Mouse (Mus musculus): Measurements from ENCODE around the gene Gm49711.

GRCm38 (mm10) chr16:92019141-92020118 lies 38.7 kb upstream of the Gm49711 start:
- TF ChIP-seq POLR2A (IDR thresholded peaks at IDR 0.05; ENCODE audit: insufficient read length, low read depth) (no peak), CEBPB (IDR thresholded peaks at IDR 0.05; ENCODE audit: insufficient read depth, poor library complexity, severe bottlenecking) (no peak), MAX (IDR thresholded peaks at IDR 0.05; ENCODE audit: low read depth) (no peak)

All from myocyte (in vitro differentiated cells).